Mouse (Mus musculus) heart, embryonic 12.5 days (tissue): ENCODE measurements around the gene Armc7. TPM values are rescaled to one million over a fixed set of nuclear protein-coding genes. Genes with fewer than 3 reads are reported as not detected.
A peak's percentile ranks its signal among the peaks of the same experiment; 100 is the strongest.
"Not testable (repeated sequence)": the region's sequence is repeated elsewhere in the genome, so short reads cannot be mapped to it uniquely, and the experiment has no call there.

Source experiments
- ATAC-seq: fragments of 200-750 bp; cut with Nextera tagmentation; 2 replicates; pipeline ENCODE4 v1.8.0; 2017; ENCODE audit warnings: moderate TSS enrichment, moderate library complexity; ENCODE audit not compliant: insufficient number of reproducible peaks, low FRiP score
- H3K27ac ChIP-seq: fragments of 300-500 bp; sonication (generic); 2 replicates; pipeline ENCODE4 v1.5.1; 2016; ENCODE audit warnings: mild to moderate bottlenecking, moderate library complexity; ENCODE audit not compliant: poor library complexity, severe bottlenecking
- H3K27me3 ChIP-seq: fragments of 300-500 bp; sonication (generic); replicated peaks from 2 replicates; pipeline ENCODE4 v1.6.1; 2016; ENCODE audit warnings: mild to moderate bottlenecking, moderate library complexity
- H3K36me3 ChIP-seq: fragments of 300-500 bp; sonication (generic); 2 replicates; pipeline ENCODE4 v1.6.1; 2016; ENCODE audit warnings: mild to moderate bottlenecking, moderate library complexity
- H3K4me1 ChIP-seq: fragments of 300-500 bp; sonication (generic); replicated peaks from 2 replicates; pipeline ENCODE4 v1.6.1; 2016; ENCODE audit warnings: mild to moderate bottlenecking
- H3K4me2 ChIP-seq: fragments of 300-500 bp; sonication (generic); 2 replicates; pipeline ENCODE4 v1.6.1; 2016; ENCODE audit warnings: mild to moderate bottlenecking, moderate library complexity
- H3K4me3 ChIP-seq: fragments of 300-500 bp; sonication (generic); 2 replicates; pipeline ENCODE4 v1.5.1; 2016; ENCODE audit warnings: mild to moderate bottlenecking
- H3K9ac ChIP-seq: fragments of 300-500 bp; sonication (generic); 2 replicates; pipeline ENCODE4 v1.6.1; 2016; ENCODE audit warnings: mild to moderate bottlenecking, moderate library complexity
- H3K9me3 ChIP-seq: fragments of 300-500 bp; sonication (generic); replicated peaks from 2 replicates; pipeline ENCODE4 v1.6.1; 2016; ENCODE audit warnings: mild to moderate bottlenecking, moderate library complexity
- WGBS: fragments of 180-500 bp; shearing (Covaris S2); methylation state at CpG from one replicate; pipeline ENCODE4 v1.1.7; 2016; 5-methylcytosine and 5-hydroxymethylcytosine counted together
- polyA plus RNA-seq: library from polyadenylated mRNA; unstranded; fragments of >200 nt; fragmentation: Nextera tagmentation; extraction: Ambion mirVana; gene quantifications from 2 replicates; pipeline ENCODE4 v1.2.1, GENCODE M21; 2016

Gene Armc7
- polyA plus RNA-seq, 1 experiment from 2014 or later = 5.8 TPM

- no peak within 1 kb of the TSS for H3K4me2 ChIP-seq
- H3K9ac ChIP-seq = no peak within 1 kb of the TSS
- 84% methylated on average over 9 of the region's 9 CpGs for WGBS
- H3K4me3 ChIP-seq = no peak within 1 kb of the TSS
- 0 out of 2 replicates have a peak, but pooled peaks cover 6% of the 10 kb centered on the region for H3K27me3 ChIP-seq
- no peak for ATAC-seq
- peaks cover 14% of the 10 kb centered on the region for H3K4me1 ChIP-seq
- H3K27ac ChIP-seq = no peak within 1 kb of the TSS
- H3K9me3 ChIP-seq = peaks cover 9% of the 10 kb centered on the region
- no peaks in the 10 kb centered on the region for H3K36me3 ChIP-seq
These were observed 35.4 kb upstream of the Armc7 start, which contains the start of gene Trim80 for GRCm38 (mm10) chr11:115439906-115440595. Trim80 (plus strand) TSS chr11:115440545.

- Histone ChIP-seq H3K9me3 (peaks cover 9% of the 10 kb centered on the region), H3K9ac (no peak overlapping the region), H3K4me2 (no peak overlapping the region), H3K4me3 (no peak overlapping the region), H3K27ac (no peak overlapping the region), H3K27me3 (0 out of 2 replicates have a peak, but pooled peaks cover 6% of the 10 kb centered on the region), H3K4me1 (peaks cover 5% of the 10 kb centered on the region), H3K36me3 (no peaks in the 10 kb centered on the region)
- ATAC-seq = no peak
- WGBS = 46% methylated on average over 15 of the region's 15 CpGs
These were observed 34.0 kb upstream of the Armc7 start for GRCm38 (mm10) chr11:115441417-115441816.

GRCm38 (mm10) chr11:115446906-115447305 lies 28.6 kb upstream of the Armc7 start:
- Histone ChIP-seq H3K36me3 (no peaks in the 10 kb centered on the region), H3K27me3 (no peaks in the 10 kb centered on the region), H3K4me3 (no peak overlapping the region), H3K9me3 (no peaks in the 10 kb centered on the region), H3K4me1 (peaks cover 23% of the 10 kb centered on the region), H3K4me2 (peak overlapping the region; percentile 12; the same call in 1 of the 2 replicates), H3K27ac (peak overlapping the region; percentile 10; the same call in 1 of the 2 replicates), H3K9ac (no peak overlapping the region)
- peak; percentile 10; the same call in 1 of the 2 replicates for ATAC-seq
- WGBS = 13% methylated on average over 3 of the region's 3 CpGs

GRCm38 (mm10) chr11:115447321-115447885 lies 28.1 kb upstream of the Armc7 start:
- Histone ChIP-seq H3K27ac (peak overlapping the region; percentile 4; the same call in 1 of the 2 replicates), H3K27me3 (no peaks in the 10 kb centered on the region), H3K4me1 (peaks cover 23% of the 10 kb centered on the region), H3K36me3 (no peaks in the 10 kb centered on the region), H3K9ac (no peak overlapping the region), H3K4me2 (no peak overlapping the region), H3K4me3 (no peak overlapping the region), H3K9me3 (no peaks in the 10 kb centered on the region)
- WGBS = 78% methylated on average over 11 of the region's 11 CpGs
- ATAC-seq = no peak

- no peaks in the 10 kb centered on the region for H3K36me3 ChIP-seq
- H3K4me3 ChIP-seq = no peak overlapping the region
- H3K27me3 ChIP-seq = no peaks in the 10 kb centered on the region
- H3K27ac ChIP-seq = no peak overlapping the region
- peaks cover 23% of the 10 kb centered on the region for H3K4me1 ChIP-seq
- H3K9me3 ChIP-seq = no peaks in the 10 kb centered on the region
- no peak overlapping the region for H3K9ac ChIP-seq
- no peak for ATAC-seq
- no peak overlapping the region for H3K4me2 ChIP-seq
- WGBS = 86% methylated on average over 16 of the region's 16 CpGs
These were observed 27.4 kb upstream of the Armc7 start for GRCm38 (mm10) chr11:115448075-115448474.

- Histone ChIP-seq H3K9ac (no peak overlapping the region), H3K9me3 (no peaks in the 10 kb centered on the region), H3K27me3 (no peaks in the 10 kb centered on the region), H3K36me3 (no peaks in the 10 kb centered on the region), H3K27ac (no peak overlapping the region), H3K4me1 (peaks cover 30% of the 10 kb centered on the region), H3K4me2 (no peak overlapping the region), H3K4me3 (no peak overlapping the region)
- WGBS = 64% methylated on average over 7 of the region's 7 CpGs
- ATAC-seq = no peak
These were observed 26.5 kb upstream of the Armc7 start for GRCm38 (mm10) chr11:115448998-115449397.

GRCm38 (mm10) chr11:115450176-115450575 lies 25.3 kb upstream of the Armc7 start:
- Histone ChIP-seq H3K4me1 (peaks cover 30% of the 10 kb centered on the region), H3K36me3 (no peaks in the 10 kb centered on the region), H3K4me2 (no peak overlapping the region), H3K9ac (no peak overlapping the region), H3K27me3 (no peaks in the 10 kb centered on the region), H3K9me3 (no peaks in the 10 kb centered on the region), H3K27ac (no peak overlapping the region), H3K4me3 (no peak overlapping the region)
- WGBS = 84% methylated on average over 7 of the region's 7 CpGs
- no peak for ATAC-seq

- WGBS = 84% methylated on average over 8 of the region's 8 CpGs
- Histone ChIP-seq H3K4me3 (no peak overlapping the region), H3K4me2 (no peak overlapping the region), H3K36me3 (no peaks in the 10 kb centered on the region), H3K9me3 (0 out of 2 replicates have a peak, but pooled peaks cover 3% of the 10 kb centered on the region), H3K9ac (no peak overlapping the region), H3K4me1 (peaks cover 24% of the 10 kb centered on the region), H3K27me3 (no peaks in the 10 kb centered on the region), H3K27ac (no peak overlapping the region)
- no peak for ATAC-seq
These were observed 23.7 kb upstream of the Armc7 start for GRCm38 (mm10) chr11:115451781-115452241.

GRCm38 (mm10) chr11:115452281-115452860 lies 23.1 kb upstream of the Armc7 start:
- WGBS = 82% methylated on average over 7 of the region's 7 CpGs
- Histone ChIP-seq H3K9me3 (0 out of 2 replicates have a peak, but pooled peaks cover 3% of the 10 kb centered on the region), H3K4me1 (peaks cover 24% of the 10 kb centered on the region), H3K4me2 (no peak overlapping the region), H3K27ac (no peak overlapping the region), H3K27me3 (no peaks in the 10 kb centered on the region), H3K9ac (no peak overlapping the region), H3K4me3 (no peak overlapping the region), H3K36me3 (no peaks in the 10 kb centered on the region)
- ATAC-seq = no peak

GRCm38 (mm10) chr11:115453306-115453705 lies 22.2 kb upstream of the Armc7 start:
- H3K27ac ChIP-seq = no peak overlapping the region
- WGBS = 50% methylated on average over 4 of the region's 4 CpGs
- no peaks in the 10 kb centered on the region for H3K27me3 ChIP-seq
- H3K9me3 ChIP-seq = 0 out of 2 replicates have a peak, but pooled peaks cover 3% of the 10 kb centered on the region
- no peak overlapping the region for H3K4me3 ChIP-seq
- peaks cover 24% of the 10 kb centered on the region for H3K4me1 ChIP-seq
- no peaks in the 10 kb centered on the region for H3K36me3 ChIP-seq
- no peak for ATAC-seq
- 0 out of 2 replicates have a peak overlapping the region, but pooled peaks have one; percentile 3 for H3K9ac ChIP-seq
- no peak overlapping the region for H3K4me2 ChIP-seq

- not testable (repeated sequence) for H3K27ac ChIP-seq, H3K9ac ChIP-seq, H3K4me2 ChIP-seq, H3K36me3 ChIP-seq, H3K4me3 ChIP-seq, H3K27me3 ChIP-seq, H3K9me3 ChIP-seq, ATAC-seq
- 88% methylated on average over 6 of the region's 6 CpGs for WGBS
- H3K4me1 ChIP-seq = peaks cover 18% of the 10 kb centered on the region
These were observed 20.6 kb upstream of the Armc7 start for GRCm38 (mm10) chr11:115454822-115455221.
